Mouse (Mus musculus) bone marrow macrophage, adult 2 months (primary cell): Measurements from ENCODE around the gene Rps6kb2.

Experiments used
- CTCF ChIP-seq: IDR thresholded peaks from 2 replicates; pipeline ENCODE4 v1.5.1; 2012; ENCODE audit warnings: low read depth, mild to moderate bottlenecking, low read length, moderate library complexity
- POLR2A ChIP-seq: IDR thresholded peaks from 2 replicates; pipeline ENCODE4 v1.6.1; 2012; ENCODE audit warnings: mild to moderate bottlenecking, low read depth, low read length, borderline replicate concordance

- TF ChIP-seq POLR2A (no peak), CTCF (no peak)
Measured at GRCm38 (mm10) chr19:4148819-4149218, 14.3 kb downstream of the Rps6kb2 start.
